Mouse (Mus musculus) hindbrain, embryonic 12.5 days (tissue): Measurements from ENCODE around the gene Qtrt1. TPM values are rescaled to one million over a fixed set of nuclear protein-coding genes. Genes with fewer than 3 reads are reported as not detected.
A peak's percentile ranks its signal among the peaks of the same experiment; 100 is the strongest.

Source experiments
- ATAC-seq: fragments of 200-750 bp; cut with Nextera tagmentation; 2 replicates; pipeline ENCODE4 v1.8.0; 2017; ENCODE audit warnings: moderate TSS enrichment; ENCODE audit not compliant: low FRiP score
- H3K27ac ChIP-seq: fragments of 300-500 bp; sonication (generic); 2 replicates; pipeline ENCODE4 v1.5.1; 2016; ENCODE audit warnings: mild to moderate bottlenecking
- H3K27me3 ChIP-seq: fragments of 300-500 bp; sonication (generic); 2 replicates; pipeline ENCODE4 v1.6.1; 2016; ENCODE audit warnings: mild to moderate bottlenecking
- H3K36me3 ChIP-seq: fragments of 300-500 bp; sonication (generic); 2 replicates; pipeline ENCODE4 v1.6.1; 2016; ENCODE audit warnings: mild to moderate bottlenecking
- H3K4me1 ChIP-seq: fragments of 300-500 bp; sonication (generic); 2 replicates; pipeline ENCODE4 v1.6.1; 2016
- H3K4me2 ChIP-seq: fragments of 300-500 bp; sonication (generic); replicated peaks from 2 replicates; pipeline ENCODE4 v1.6.1; 2016; ENCODE audit warnings: mild to moderate bottlenecking
- H3K4me3 ChIP-seq: fragments of 300-500 bp; sonication (generic); 2 replicates; pipeline ENCODE4 v1.5.1; 2016; ENCODE audit warnings: mild to moderate bottlenecking
- H3K9ac ChIP-seq: fragments of 300-500 bp; sonication (generic); 2 replicates; pipeline ENCODE4 v1.6.1; 2016; ENCODE audit warnings: mild to moderate bottlenecking, moderate library complexity
- H3K9me3 ChIP-seq: fragments of 300-500 bp; sonication (generic); replicated peaks from 2 replicates; pipeline ENCODE4 v1.6.1; 2016; ENCODE audit warnings: mild to moderate bottlenecking
- WGBS: fragments of 180-500 bp; shearing (Covaris S2); methylation state at CpG from one replicate; pipeline ENCODE4 v1.1.7; 2016; 5-methylcytosine and 5-hydroxymethylcytosine counted together
- polyA plus RNA-seq: library from polyadenylated mRNA; unstranded; fragments of >200 nt; fragmentation: Nextera tagmentation; extraction: Ambion mirVana; gene quantifications from 2 replicates; pipeline ENCODE4 v1.2.1, GENCODE M21; 2016

The Qtrt1 gene
- 42.1 and 47.8 TPM in 2 replicates for polyA plus RNA-seq

DNA sequence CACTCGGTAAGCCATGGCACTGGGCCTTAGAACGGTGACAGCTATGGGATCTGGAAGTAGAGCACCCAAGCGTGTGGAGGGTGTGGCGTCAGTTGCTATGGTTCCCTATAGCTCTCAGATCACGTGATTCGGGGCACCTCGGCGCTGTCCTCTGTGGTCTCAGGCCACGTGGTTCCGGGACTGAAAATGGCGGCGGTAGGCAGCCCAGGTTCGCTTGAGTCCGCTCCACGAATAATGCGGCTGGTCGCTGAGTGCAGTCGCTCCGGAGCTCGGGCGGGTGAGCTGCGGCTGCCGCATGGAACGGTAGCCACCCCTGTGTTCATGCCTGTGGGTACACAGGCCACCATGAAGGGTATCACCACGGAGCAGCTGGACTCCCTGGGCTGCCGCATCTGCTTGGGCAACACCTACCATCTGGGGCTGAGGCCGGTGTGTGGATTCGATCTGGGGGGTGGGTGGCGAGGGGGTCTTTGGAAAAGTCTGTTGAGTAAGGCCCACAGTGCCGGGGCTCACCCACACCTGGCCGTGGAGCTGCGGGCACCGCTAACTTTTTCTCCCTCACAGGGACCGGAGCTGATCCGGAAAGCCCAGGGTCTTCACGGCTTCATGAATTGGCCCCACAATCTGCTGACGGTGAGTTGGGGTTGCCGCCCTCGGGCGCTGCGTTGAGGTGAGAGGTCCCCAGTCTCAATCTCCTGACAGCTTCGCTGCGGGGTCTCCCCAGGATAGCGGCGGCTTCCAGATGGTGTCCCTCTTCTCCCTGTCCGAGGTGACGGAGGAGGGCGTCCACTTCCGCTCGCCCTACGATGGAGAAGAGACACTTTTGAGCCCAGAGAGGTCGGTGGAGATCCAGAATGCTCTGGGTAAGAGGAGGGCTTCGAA is at the start of gene Qtrt1:
TSS of gene Qtrt1 (plus strand) at position 169 of the 882 bp plus-strand sequence.
- Histone ChIP-seq H3K9ac (peak within 1 kb of the TSS; percentile 77), H3K9me3 (no peaks in the 10 kb centered on the region), H3K4me2 (peak within 1 kb of the TSS; percentile 90), H3K4me3 (peak within 1 kb of the TSS; percentile 86), H3K4me1 (peaks cover 18% of the 10 kb centered on the region), H3K27ac (peak within 1 kb of the TSS; percentile 75), H3K36me3 (peaks cover 29% of the 10 kb centered on the region), H3K27me3 (no peaks in the 10 kb centered on the region)
- peak; percentile 96 for ATAC-seq
- WGBS = 2% methylated on average over 53 of the region's 53 CpGs

DNA sequence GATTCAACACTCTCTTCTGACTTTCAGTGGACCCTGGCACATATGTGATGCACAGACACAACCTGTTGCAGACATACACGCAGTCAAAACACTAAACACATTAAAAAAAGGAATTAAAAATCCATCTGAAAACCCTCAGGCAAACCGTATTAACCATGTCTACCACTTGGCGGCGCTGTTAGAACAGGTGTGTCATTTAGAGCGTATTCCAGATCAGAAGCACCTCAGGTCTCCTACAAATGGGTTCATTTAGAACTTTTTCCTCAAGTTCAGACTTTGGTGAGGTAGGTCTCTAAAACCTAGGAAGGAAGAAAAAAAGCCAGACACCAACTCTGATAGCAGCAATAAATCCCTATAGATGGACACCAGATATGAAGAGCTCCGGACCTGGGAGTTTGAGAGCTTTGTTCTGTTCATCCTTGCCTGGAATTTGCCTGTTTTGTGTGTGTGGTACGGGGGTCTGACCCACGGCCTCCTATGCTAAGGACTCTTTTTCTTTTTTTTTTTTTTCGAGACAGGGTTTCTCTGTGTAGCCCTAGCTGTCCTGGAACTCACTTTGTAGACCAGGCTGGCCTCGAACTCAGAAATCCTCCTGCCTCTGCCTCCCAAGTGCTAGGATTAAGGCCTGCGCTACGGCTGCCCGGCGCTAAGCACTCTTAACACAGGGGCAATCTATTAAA is 45.0 kb upstream of the Qtrt1 start:
- Histone ChIP-seq H3K9ac (peak overlapping the region; percentile 56), H3K36me3 (peaks cover 3% of the 10 kb centered on the region; the same call in 1 of the 2 replicates), H3K27me3 (0 out of 2 replicates have a peak, but pooled peaks cover 4% of the 10 kb centered on the region), H3K4me2 (peak overlapping the region; percentile 56), H3K9me3 (no peaks in the 10 kb centered on the region), H3K4me3 (peak overlapping the region; percentile 28), H3K27ac (peak overlapping the region; percentile 90), H3K4me1 (peaks cover 20% of the 10 kb centered on the region)
- 33% methylated on average over 14 of the region's 14 CpGs for WGBS
- peak; percentile 32 for ATAC-seq

DNA sequence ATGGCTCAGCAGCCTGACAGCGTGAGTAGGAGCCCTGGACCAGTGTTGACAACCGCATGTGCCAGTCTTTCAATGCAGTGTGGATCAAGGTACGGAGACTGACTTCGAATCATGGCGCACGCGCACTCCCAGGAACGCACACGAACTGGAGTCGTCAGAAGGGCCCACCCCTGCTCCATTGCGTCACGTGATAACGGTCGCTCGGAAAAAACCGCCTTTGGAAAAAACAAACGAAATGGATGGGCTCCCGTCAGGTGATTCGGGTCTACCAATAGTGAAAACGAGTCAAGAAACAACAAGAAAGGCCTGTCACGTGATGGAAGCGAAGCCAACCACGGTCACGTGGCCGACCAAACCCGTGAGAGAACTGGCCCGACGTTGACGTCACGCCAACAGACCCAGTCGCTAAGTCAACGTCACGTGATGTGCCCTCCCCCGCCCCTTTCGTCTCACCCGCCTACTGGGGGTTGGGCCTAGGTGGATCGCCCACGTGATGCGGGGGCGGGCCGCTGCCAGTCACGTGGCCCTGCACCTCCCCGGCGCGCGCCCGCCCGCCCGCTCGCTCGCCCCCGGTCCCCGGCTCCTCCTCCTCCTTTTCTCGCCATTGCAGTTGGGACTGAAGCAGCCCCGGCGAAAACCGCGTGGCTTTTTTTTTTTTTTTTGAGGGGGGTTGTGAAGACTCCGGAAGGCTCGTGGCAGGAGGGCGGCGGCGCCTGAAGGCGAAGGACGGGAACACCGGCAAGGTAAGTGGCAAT is 44.1 kb upstream of the Qtrt1 start, which contains the start of gene Ilf3:
TSS of gene Ilf3 (plus strand) at position 515 of the 755 bp plus-strand sequence.
- Histone ChIP-seq H3K36me3 (peaks cover 8% of the 10 kb centered on the region; the same call in 1 of the 2 replicates), H3K4me3 (peak within 1 kb of the TSS; percentile 94), H3K4me1 (peaks cover 20% of the 10 kb centered on the region), H3K27ac (peak within 1 kb of the TSS; percentile 90), H3K9me3 (no peaks in the 10 kb centered on the region), H3K9ac (peak within 1 kb of the TSS; percentile 88), H3K27me3 (0 out of 2 replicates have a peak, but pooled peaks cover 4% of the 10 kb centered on the region), H3K4me2 (peak within 1 kb of the TSS; percentile 84)
- peak; percentile 93 for ATAC-seq
- under 1% methylated on average over 55 of the region's 66 CpGs for WGBS

DNA sequence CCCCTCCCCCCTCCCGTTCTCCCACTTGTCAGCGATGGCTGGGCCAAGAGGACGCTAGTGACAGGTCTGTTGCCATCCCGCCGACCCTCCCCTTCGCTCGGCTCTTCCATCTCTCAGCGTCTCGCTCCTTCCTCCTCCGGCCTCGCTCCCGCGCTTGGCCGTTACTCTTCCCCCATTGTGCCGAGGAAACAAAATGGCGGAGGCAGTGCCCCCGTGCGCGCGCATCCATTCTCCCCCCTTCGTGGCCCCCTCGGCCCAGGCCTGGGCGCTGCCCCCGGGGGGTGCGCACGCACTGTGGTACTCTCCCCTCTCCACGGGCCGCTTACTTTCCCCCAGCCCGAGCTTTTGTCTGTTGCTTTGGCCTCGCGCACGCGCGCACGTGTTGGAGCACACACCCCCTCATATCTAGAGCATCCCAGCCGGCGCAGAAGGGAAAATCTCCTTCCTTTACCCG is 43.5 kb upstream of the Qtrt1 start:
- Histone ChIP-seq H3K4me3 (peak overlapping the region; percentile 94), H3K27ac (peak overlapping the region; percentile 89), H3K4me2 (peak overlapping the region; percentile 84), H3K36me3 (peaks cover 12% of the 10 kb centered on the region; the same call in 1 of the 2 replicates), H3K27me3 (no peaks in the 10 kb centered on the region), H3K9me3 (no peaks in the 10 kb centered on the region), H3K4me1 (peaks cover 20% of the 10 kb centered on the region), H3K9ac (peak overlapping the region; percentile 88)
- peak; percentile 62 for ATAC-seq
- under 1% methylated on average over 36 of the region's 38 CpGs for WGBS

DNA sequence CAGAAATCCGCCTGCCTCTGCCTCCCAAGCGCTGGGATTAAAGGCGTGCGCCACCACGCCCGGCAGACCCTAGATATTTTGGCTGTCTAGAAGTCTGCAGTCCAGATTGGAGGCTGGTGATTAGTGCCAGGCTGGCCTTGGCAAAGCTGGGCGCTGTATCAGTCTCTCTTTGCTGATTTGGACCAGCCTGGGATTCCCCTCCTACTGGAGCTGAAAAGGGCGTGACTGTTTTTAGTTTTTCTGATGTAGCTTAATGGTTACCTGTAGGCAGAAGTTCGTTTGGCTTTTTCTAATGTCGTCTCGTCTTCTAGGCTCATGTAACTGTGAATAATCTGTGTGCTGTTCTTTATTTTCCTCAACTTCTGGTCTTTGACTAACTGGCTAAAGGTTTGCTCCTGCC is 42.6 kb upstream of the Qtrt1 start:
- Histone ChIP-seq H3K4me2 (peak overlapping the region; percentile 84), H3K27me3 (no peaks in the 10 kb centered on the region), H3K4me3 (peak overlapping the region; percentile 94), H3K36me3 (peaks cover 16% of the 10 kb centered on the region; the same call in 1 of the 2 replicates), H3K27ac (no peak overlapping the region), H3K4me1 (peaks cover 20% of the 10 kb centered on the region), H3K9me3 (no peaks in the 10 kb centered on the region), H3K9ac (peak overlapping the region; percentile 88)
- no peak for ATAC-seq
- WGBS = 70% methylated on average over 11 of the region's 11 CpGs

DNA sequence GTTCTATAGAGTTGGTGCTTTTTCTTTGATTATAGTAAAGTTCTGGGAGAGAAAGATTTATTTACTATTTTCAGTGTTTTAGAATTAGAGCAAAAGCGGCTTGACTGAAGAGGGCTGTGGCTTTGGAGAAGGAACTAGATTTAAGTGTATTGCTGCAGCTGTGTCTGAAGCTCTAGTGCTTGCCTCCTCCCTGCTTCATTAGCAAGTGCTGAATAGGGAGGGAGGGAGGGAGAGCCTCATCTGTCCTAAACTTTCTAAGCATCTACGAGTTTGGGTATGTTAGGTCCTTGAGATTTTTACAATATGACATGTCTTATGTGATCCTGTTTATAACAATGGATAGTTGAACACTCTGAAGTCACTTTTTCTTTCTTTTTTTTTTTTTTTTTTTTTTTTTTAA is 40.8 kb upstream of the Qtrt1 start:
- Histone ChIP-seq H3K4me1 (peaks cover 20% of the 10 kb centered on the region), H3K4me3 (no peak overlapping the region), H3K9ac (no peak overlapping the region), H3K4me2 (0 out of 2 replicates have a peak overlapping the region, but pooled peaks have one; percentile 30), H3K9me3 (no peaks in the 10 kb centered on the region), H3K27me3 (no peaks in the 10 kb centered on the region), H3K27ac (no peak overlapping the region), H3K36me3 (peaks cover 24% of the 10 kb centered on the region; the same call in 1 of the 2 replicates)
- no peak for ATAC-seq
- 81% methylated on average over 2 of the region's 2 CpGs for WGBS

DNA sequence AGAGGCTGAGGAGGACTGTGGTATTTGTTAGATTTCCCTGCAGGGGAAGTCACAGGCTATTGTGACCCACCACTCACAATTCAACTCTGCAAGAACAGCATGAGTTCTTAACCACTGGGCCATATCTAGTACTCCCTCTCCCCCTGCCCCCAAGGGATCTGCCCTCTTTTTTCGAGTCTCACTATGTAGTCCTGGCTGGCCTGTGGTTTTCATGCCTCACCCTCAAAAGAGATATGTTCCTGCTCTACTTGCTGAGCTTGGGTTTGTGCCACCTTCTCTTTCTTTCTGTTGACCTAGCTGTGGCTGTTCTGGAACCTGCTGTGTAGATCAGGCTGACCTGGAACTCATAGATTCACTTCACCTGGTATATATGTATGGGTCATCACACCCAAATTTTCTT is 39.1 kb upstream of the Qtrt1 start:
- 73% methylated on average over 1 of the region's 1 CpGs for WGBS

DNA sequence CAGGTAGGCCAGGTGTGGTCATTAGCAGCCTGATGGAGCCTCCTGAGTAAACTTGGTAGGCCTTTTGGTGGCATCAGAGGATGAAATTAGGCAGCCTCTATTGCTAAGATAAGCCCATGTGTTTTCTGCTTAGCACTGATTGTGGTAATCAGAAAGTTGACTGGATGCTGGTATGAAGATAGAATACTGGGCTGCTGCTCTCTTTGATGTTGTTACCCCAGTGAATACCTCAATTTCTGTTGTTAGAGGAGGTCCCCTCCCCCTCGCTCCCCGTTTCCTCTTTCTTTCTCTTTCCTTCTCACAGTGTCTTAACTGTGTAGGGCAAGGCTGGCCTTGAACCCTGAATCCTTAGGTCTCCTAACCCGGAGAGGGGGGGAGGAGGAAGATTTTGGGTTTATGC is 32.4 kb upstream of the Qtrt1 start:
- no peaks in the 10 kb centered on the region for H3K27me3 ChIP-seq
- H3K4me1 ChIP-seq = peaks cover 15% of the 10 kb centered on the region
- H3K4me2 ChIP-seq = no peak overlapping the region
- ATAC-seq = no peak
- no peak overlapping the region for H3K27ac ChIP-seq
- 85% methylated on average over 3 of the region's 3 CpGs for WGBS
- no peak overlapping the region for H3K9ac ChIP-seq
- H3K9me3 ChIP-seq = no peaks in the 10 kb centered on the region
- H3K36me3 ChIP-seq = peaks cover 16% of the 10 kb centered on the region
- no peak overlapping the region for H3K4me3 ChIP-seq

More for the DNA sequence above, 39.1 kb upstream of the Qtrt1 start:
- Histone ChIP-seq H3K27me3 (no peaks in the 10 kb centered on the region), H3K9me3 (no peaks in the 10 kb centered on the region), H3K27ac (no peak overlapping the region), H3K4me1 (peaks cover 23% of the 10 kb centered on the region), H3K4me2 (no peak overlapping the region), H3K4me3 (no peak overlapping the region), H3K9ac (no peak overlapping the region), H3K36me3 (peaks cover 24% of the 10 kb centered on the region; the same call in 1 of the 2 replicates)
- no peak for ATAC-seq

DNA sequence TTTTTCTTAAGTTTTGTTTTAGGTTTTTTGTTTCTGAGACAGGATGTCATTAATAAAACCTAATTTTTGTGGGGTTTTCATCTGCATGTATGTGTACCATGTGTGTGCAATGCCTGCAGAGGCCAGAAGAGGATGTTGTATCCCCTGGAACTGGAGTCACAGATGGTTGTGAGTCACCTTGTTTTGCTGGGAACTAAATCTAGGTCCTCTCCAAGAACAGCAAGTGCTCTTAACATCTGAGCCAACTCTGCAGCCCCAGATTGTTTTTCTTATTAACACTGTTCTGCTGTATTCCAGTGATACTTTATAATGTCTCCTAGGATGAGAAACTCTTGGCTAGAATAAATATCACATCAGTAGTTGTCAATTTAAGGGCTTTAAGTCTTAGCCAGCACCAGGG is 30.8 kb upstream of the Qtrt1 start:
- Histone ChIP-seq H3K9me3 (no peaks in the 10 kb centered on the region), H3K9ac (no peak overlapping the region), H3K4me1 (peaks cover 17% of the 10 kb centered on the region), H3K27me3 (no peaks in the 10 kb centered on the region), H3K36me3 (peaks cover 8% of the 10 kb centered on the region), H3K4me3 (no peak overlapping the region), H3K4me2 (no peak overlapping the region), H3K27ac (no peak overlapping the region)
- ATAC-seq = no peak

DNA sequence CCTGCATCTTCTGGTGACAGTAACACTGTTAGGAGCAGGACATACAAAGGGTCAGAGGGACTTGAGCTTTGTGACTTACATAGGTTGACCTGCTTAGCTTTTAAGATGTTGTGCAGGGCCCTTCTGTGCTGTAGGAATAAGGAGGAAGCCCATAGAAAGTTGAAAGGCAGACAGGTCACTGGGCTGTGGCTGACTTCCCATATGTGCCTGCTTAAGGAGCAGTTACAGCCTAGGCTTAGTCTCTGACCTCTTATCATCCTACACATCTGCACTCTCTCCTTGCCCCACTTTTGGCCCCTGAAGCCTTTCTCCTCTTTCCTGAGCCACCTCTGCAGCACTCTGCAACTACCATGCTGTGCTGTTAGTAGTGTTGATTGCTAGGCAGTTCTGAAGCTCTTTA is 27.7 kb upstream of the Qtrt1 start:
- Histone ChIP-seq H3K4me3 (no peak overlapping the region), H3K4me1 (peaks cover 6% of the 10 kb centered on the region), H3K27me3 (no peaks in the 10 kb centered on the region), H3K4me2 (no peak overlapping the region), H3K9ac (no peak overlapping the region), H3K36me3 (peaks cover 19% of the 10 kb centered on the region), H3K27ac (no peak overlapping the region), H3K9me3 (no peaks in the 10 kb centered on the region)
- no peak for ATAC-seq

DNA sequence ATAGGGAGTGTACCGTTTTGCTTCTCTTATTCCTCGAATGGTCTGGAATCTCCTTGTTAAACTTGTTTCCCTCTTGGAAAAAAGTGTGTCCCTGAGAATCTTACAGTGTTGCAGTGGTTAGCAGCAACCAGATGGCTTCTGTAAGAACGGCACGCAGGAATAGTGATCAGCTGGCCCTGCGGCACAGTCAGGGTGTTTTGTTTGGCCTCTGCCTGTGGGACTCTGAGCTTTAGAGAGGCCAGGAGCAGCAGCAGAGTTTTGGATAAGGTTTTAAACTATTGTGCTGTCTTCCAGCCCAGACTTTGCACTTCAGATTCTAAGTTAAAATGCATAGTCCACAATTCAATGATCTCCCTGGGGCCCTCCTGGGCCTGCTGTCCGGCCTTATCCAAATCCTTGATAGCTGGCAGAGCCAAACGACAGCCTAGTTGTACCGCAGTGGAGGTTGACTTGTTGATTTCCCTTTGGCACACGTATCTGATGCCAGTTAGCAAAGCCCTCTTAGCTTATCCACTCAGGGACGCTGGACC is 18.9 kb upstream of the Qtrt1 start:
- H3K4me2 ChIP-seq = no peak overlapping the region
- no peak overlapping the region for H3K27ac ChIP-seq
- no peak overlapping the region for H3K9ac ChIP-seq
- peaks cover 93% of the 10 kb centered on the region for H3K36me3 ChIP-seq
- H3K4me1 ChIP-seq = no peaks in the 10 kb centered on the region
- 91% methylated on average over 10 of the region's 10 CpGs for WGBS
- no peaks in the 10 kb centered on the region for H3K27me3 ChIP-seq
- no peak for ATAC-seq
- H3K4me3 ChIP-seq = no peak overlapping the region
- H3K9me3 ChIP-seq = no peaks in the 10 kb centered on the region
